Mouse (Mus musculus): ENCODE data around the gene Rplp1.

GRCm38 (mm10) chr9:61959921-61960569, 45.7 kb upstream of the Rplp1 start:
- TF ChIP-seq CTCF (IDR thresholded peaks at IDR 0.05; ENCODE audit: low read depth, low read length) (no peak), POLR2A (IDR thresholded peaks at IDR 0.05; ENCODE audit: insufficient read depth, low read length) (no peak)
